Mouse (Mus musculus): ENCODE measurements around the gene Chd4. TPM values are rescaled to one million over a fixed set of nuclear protein-coding genes. Genes with fewer than 3 reads are reported as not detected.

The Chd4 gene
- polyA plus RNA-seq, 1 experiment: 144 TPM

- H3K4me3 ChIP-seq (ENCODE audit: insufficient read depth, low read length): no peak overlapping the region
- no peak overlapping the region for H3K27ac ChIP-seq (ENCODE audit: insufficient read depth, low read depth, low read length)
- no peaks in the 10 kb centered on the region for H3K4me1 ChIP-seq (ENCODE audit: control insufficient read depth, insufficient read depth, low read length)
- TF ChIP-seq POLR2A (IDR thresholded peaks at IDR 0.05; ENCODE audit: borderline replicate concordance, low read depth, low read length) (no peak), CTCF (IDR thresholded peaks at IDR 0.05; ENCODE audit: low read depth, low read length) (no peak)
These were observed 79.7 kb downstream of the Chd4 start for GRCm38 (mm10) chr6:125175469-125175868.

DNA sequence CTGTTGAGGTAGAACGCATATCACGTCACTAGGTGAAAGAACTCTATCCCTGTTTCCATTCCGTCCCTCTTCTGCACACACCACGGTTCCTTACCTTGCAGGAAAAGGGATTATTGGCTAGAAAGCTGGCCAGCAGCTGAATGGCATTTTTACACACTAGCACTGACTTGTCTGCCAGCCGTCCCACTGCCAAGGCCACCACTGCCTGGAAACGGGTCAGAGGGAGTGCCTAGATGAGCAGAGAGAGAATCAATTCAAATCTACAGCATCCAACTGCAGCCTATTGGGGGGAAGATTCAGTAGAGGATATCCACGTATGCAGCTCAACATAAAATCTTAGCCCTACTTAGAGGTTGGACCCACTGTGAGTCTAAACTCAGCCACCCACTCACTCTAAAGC, 83.8 kb downstream of the Chd4 start:
- Histone ChIP-seq H3K4me3 (ENCODE audit: insufficient read depth, low read length) (no peak overlapping the region), H3K27ac (ENCODE audit: insufficient read depth, low read depth, low read length) (no peak overlapping the region), H3K4me1 (ENCODE audit: control insufficient read depth, insufficient read depth, low read length) (no peaks in the 10 kb centered on the region)
- TF ChIP-seq POLR2A (IDR thresholded peaks at IDR 0.05; ENCODE audit: borderline replicate concordance, low read depth, low read length) (no peak), CTCF (IDR thresholded peaks at IDR 0.05; ENCODE audit: low read depth, low read length) (no peak)

Other genes with a start within 250 kb of the Chd4 start
- gene P3h3, start 238.2 kb upstream of the Chd4 start, polyA plus RNA-seq (2012; ENCODE audit: insufficient read depth, insufficient read length, missing spikeins): 12.1 and 12.9 TPM in 2 replicates
- 43.3 and 52.6 TPM in 2 replicates for gene Gpr162, start 232.0 kb upstream of the Chd4 start, polyA plus RNA-seq (2012; ENCODE audit: insufficient read depth, insufficient read length, missing spikeins)
- 20.6 and 23.4 TPM in 2 replicates for gene Cd4, start 207.8 kb upstream of the Chd4 start, polyA plus RNA-seq (2012; ENCODE audit: insufficient read depth, insufficient read length, missing spikeins)
- gene Lag3, start 184.3 kb upstream of the Chd4 start, polyA plus RNA-seq (2012; ENCODE audit: insufficient read depth, insufficient read length, missing spikeins): 0.44 TPM in 1 of 2 replicates, not detected in the other
- gene Ptms, start 175.9 kb upstream of the Chd4 start, polyA plus RNA-seq (2012; ENCODE audit: insufficient read depth, insufficient read length, missing spikeins): 820 and 821 TPM in 2 replicates
- gene Mlf2, start 164.6 kb upstream of the Chd4 start, polyA plus RNA-seq (2012; ENCODE audit: insufficient read depth, insufficient read length, missing spikeins): 186 and 188 TPM in 2 replicates
- gene Cops7a, start 130.4 kb upstream of the Chd4 start, polyA plus RNA-seq (2012; ENCODE audit: insufficient read depth, insufficient read length, missing spikeins): 49.3 and 58.7 TPM in 2 replicates
- gene Pianp, start 99.3 kb upstream of the Chd4 start, polyA plus RNA-seq (2012; ENCODE audit: insufficient read depth, insufficient read length, missing spikeins): 5.5 and 7.2 TPM in 2 replicates
- gene Zfp384, start 86.8 kb upstream of the Chd4 start, polyA plus RNA-seq (2012; ENCODE audit: insufficient read depth, insufficient read length, missing spikeins): 82.7 and 83.1 TPM in 2 replicates
- 110 and 113 TPM in 2 replicates for gene Ing4, start 56.2 kb upstream of the Chd4 start, polyA plus RNA-seq (2012; ENCODE audit: insufficient read depth, insufficient read length, missing spikeins)
- gene Acrbp, start 46.3 kb upstream of the Chd4 start, polyA plus RNA-seq (2012; ENCODE audit: insufficient read depth, insufficient read length, missing spikeins): 28.7 and 29.3 TPM in 2 replicates
- 33.2 and 43.3 TPM in 2 replicates for gene Lpar5, start 28.1 kb upstream of the Chd4 start, polyA plus RNA-seq (2012; ENCODE audit: insufficient read depth, insufficient read length, missing spikeins)
- gene Nop2, start 35.9 kb downstream of the Chd4 start, polyA plus RNA-seq (2012; ENCODE audit: insufficient read depth, insufficient read length, missing spikeins): 10.7 and 11.4 TPM in 2 replicates
- 51.8 and 57.0 TPM in 2 replicates for gene Iffo1, start 49.3 kb downstream of the Chd4 start, polyA plus RNA-seq (2012; ENCODE audit: insufficient read depth, insufficient read length, missing spikeins)
- gene Gapdh, start 70.5 kb downstream of the Chd4 start, polyA plus RNA-seq (2012; ENCODE audit: insufficient read depth, insufficient read length, missing spikeins): 229 and 264 TPM in 2 replicates
- gene Ncapd2, start 95.7 kb downstream of the Chd4 start, polyA plus RNA-seq (2012; ENCODE audit: insufficient read depth, insufficient read length, missing spikeins): 83.1 and 85.5 TPM in 2 replicates
- 68.6 and 82.0 TPM in 2 replicates for gene Mrpl51, start 95.8 kb downstream of the Chd4 start, polyA plus RNA-seq (2012; ENCODE audit: insufficient read depth, insufficient read length, missing spikeins)
- 15.0 and 15.1 TPM in 2 replicates for gene Vamp1, start 119.6 kb downstream of the Chd4 start, polyA plus RNA-seq (2012; ENCODE audit: insufficient read depth, insufficient read length, missing spikeins)
- gene Tapbpl, start 135.9 kb downstream of the Chd4 start, polyA plus RNA-seq (2012; ENCODE audit: insufficient read depth, insufficient read length, missing spikeins): 14.5 and 16.2 TPM in 2 replicates
- gene Cd27, start 141.0 kb downstream of the Chd4 start, polyA plus RNA-seq (2012; ENCODE audit: insufficient read depth, insufficient read length, missing spikeins): not detected in 2 replicates
- not detected in 2 replicates for gene Tuba3a, start 190.1 kb downstream of the Chd4 start, polyA plus RNA-seq (2012; ENCODE audit: insufficient read depth, insufficient read length, missing spikeins)
- gene Ltbr, start 217.9 kb downstream of the Chd4 start, polyA plus RNA-seq (2012; ENCODE audit: insufficient read depth, insufficient read length, missing spikeins): 55.6 and 60.0 TPM in 2 replicates
- gene Scnn1a, start 224.7 kb downstream of the Chd4 start, polyA plus RNA-seq (2012; ENCODE audit: insufficient read depth, insufficient read length, missing spikeins): 0.88 and 1.1 TPM in 2 replicates

Data from bone marrow macrophage, adult 2 months (primary cell).